Mouse (Mus musculus) forebrain, embryonic 15.5 days (tissue): ENCODE data around the gene Pxylp1. TPM values are rescaled to one million over a fixed set of nuclear protein-coding genes. Genes with fewer than 3 reads are reported as not detected.
A peak's percentile ranks its signal among the peaks of the same experiment; 100 is the strongest.

Source experiments
- ATAC-seq: fragments of 200-750 bp; cut with Nextera tagmentation; replicated peaks from 2 replicates; pipeline ENCODE4 v1.8.0; 2017; ENCODE audit warnings: mild to moderate bottlenecking, moderate TSS enrichment, moderate library complexity
- H3K27ac ChIP-seq: fragments of 300-500 bp; sonication (generic); replicated peaks from 2 replicates; pipeline ENCODE4 v1.5.1; 2015; ENCODE audit warnings: mild to moderate bottlenecking, inconsistent platforms
- H3K27me3 ChIP-seq: fragments of 300-500 bp; sonication (generic); 2 replicates; pipeline ENCODE4 v1.6.1; 2015; ENCODE audit warnings: inconsistent platforms
- H3K36me3 ChIP-seq: fragments of 300-500 bp; sonication (generic); 2 replicates; pipeline ENCODE4 v1.6.1; 2015; ENCODE audit warnings: mild to moderate bottlenecking, inconsistent platforms
- H3K4me1 ChIP-seq: fragments of 300-500 bp; sonication (generic); 2 replicates; pipeline ENCODE4 v1.6.1; 2015; ENCODE audit warnings: inconsistent platforms
- H3K4me2 ChIP-seq: fragments of 300-500 bp; sonication (generic); replicated peaks from 2 replicates; pipeline ENCODE4 v1.6.1; 2015; ENCODE audit warnings: mild to moderate bottlenecking, inconsistent platforms
- H3K4me3 ChIP-seq: fragments of 300-500 bp; sonication (generic); 2 replicates; pipeline ENCODE4 v1.5.1; 2015; ENCODE audit warnings: mild to moderate bottlenecking, inconsistent platforms
- H3K9ac ChIP-seq: fragments of 300-500 bp; sonication (generic); replicated peaks from 2 replicates; pipeline ENCODE4 v1.6.1; 2015; ENCODE audit warnings: mild to moderate bottlenecking, inconsistent platforms
- H3K9me3 ChIP-seq: fragments of 300-500 bp; sonication (generic); 2 replicates; pipeline ENCODE4 v1.6.1; 2016; ENCODE audit warnings: inconsistent platforms
- WGBS: fragments of 180-500 bp; shearing (Covaris S2); methylation state at CpG from one replicate; pipeline ENCODE4 v1.1.7; 2015; ENCODE audit warnings: mixed read lengths; 5-methylcytosine and 5-hydroxymethylcytosine counted together
- polyA plus RNA-seq: library from polyadenylated mRNA; unstranded; fragments of >200 nt; fragmentation: Nextera tagmentation; extraction: Ambion mirVana; gene quantifications from 2 replicates; pipeline ENCODE4 v1.2.1, GENCODE M21; 2015

Pxylp1 gene
- polyA plus RNA-seq, 1 experiment from 2014 or later, result 33.8 TPM

DNA sequence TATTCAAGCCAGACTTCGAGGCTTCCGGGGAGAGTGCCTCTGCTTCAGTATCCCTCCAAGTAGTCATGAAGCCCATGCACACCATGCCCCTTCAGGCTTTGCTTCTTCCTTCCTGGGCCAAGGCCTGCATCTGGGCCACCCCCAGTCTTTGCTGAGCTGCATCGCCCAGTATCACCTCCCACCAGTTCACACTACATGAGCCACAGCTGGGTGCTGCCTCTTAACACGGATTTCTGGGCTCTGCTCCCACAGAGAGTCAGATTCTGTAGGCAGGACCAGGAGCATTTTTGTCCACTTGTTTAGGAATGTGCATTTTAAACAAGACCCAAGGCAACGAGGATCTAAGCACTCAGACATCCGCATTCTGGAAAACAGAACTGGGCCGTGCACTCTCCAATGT is 40.8 kb downstream of the Pxylp1 start:
- Histone ChIP-seq H3K4me3 (no peak overlapping the region), H3K4me2 (no peak overlapping the region), H3K9ac (no peak overlapping the region), H3K4me1 (0 out of 2 replicates have a peak, but pooled peaks cover 3% of the 10 kb centered on the region), H3K36me3 (no peaks in the 10 kb centered on the region), H3K27ac (no peak overlapping the region), H3K27me3 (no peaks in the 10 kb centered on the region), H3K9me3 (no peaks in the 10 kb centered on the region)
- no peak for ATAC-seq
- WGBS, result 76% methylated on average over 7 of the region's 7 CpGs

DNA sequence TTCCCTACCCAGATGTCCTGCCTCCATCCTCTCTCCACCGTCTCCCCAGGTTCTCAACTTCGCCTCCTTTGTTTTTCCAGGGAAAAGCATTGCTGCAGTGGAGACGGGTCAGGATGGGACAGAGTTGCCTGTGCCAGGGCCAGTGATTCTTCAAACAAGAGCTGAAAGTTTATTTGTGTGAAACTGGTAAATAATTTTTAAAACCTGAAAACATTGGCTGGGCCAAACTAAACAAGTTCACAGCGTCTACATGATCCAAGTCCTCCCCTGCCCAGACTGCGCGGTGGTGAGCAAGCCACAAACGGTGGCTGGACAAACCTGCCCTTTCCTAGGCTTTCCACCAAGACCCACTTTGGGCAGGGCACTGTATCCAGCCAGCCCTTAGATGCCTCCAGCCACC is 41.4 kb downstream of the Pxylp1 start:
- WGBS, result 84% methylated on average over 7 of the region's 7 CpGs
- ATAC-seq, result no peak
- Histone ChIP-seq H3K27ac (no peak overlapping the region), H3K9ac (no peak overlapping the region), H3K4me2 (no peak overlapping the region), H3K4me1 (0 out of 2 replicates have a peak, but pooled peaks cover 3% of the 10 kb centered on the region), H3K27me3 (no peaks in the 10 kb centered on the region), H3K36me3 (no peaks in the 10 kb centered on the region), H3K9me3 (no peaks in the 10 kb centered on the region), H3K4me3 (no peak overlapping the region)

DNA sequence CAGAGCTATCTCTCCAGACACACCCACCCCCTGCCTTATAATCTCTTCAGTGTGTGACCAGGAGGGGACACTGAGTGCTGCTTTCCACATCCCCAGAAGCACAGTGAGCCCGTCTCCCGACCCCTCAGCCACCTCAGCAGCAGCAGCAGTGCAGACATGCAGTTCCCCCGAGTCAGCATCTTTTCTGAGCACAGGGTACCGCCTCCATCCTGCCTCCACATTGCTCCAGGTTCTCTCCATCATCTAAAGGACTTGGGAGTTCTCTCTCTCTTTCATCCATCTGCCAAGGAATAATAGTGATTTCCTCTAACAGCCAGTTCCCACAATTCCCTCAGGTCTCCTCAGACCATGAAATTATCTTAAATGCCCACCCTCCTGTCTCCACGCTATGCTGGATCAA is 43.5 kb downstream of the Pxylp1 start:
- no peaks in the 10 kb centered on the region for H3K9me3 ChIP-seq
- no peak overlapping the region for H3K4me3 ChIP-seq
- ATAC-seq, result no peak
- H3K36me3 ChIP-seq, result no peaks in the 10 kb centered on the region
- H3K27ac ChIP-seq, result no peak overlapping the region
- H3K4me1 ChIP-seq, result peaks cover 3% of the 10 kb centered on the region; the same call in 1 of the 2 replicates
- WGBS, result 67% methylated on average over 5 of the region's 5 CpGs
- no peaks in the 10 kb centered on the region for H3K27me3 ChIP-seq
- H3K9ac ChIP-seq, result no peak overlapping the region
- no peak overlapping the region for H3K4me2 ChIP-seq

DNA sequence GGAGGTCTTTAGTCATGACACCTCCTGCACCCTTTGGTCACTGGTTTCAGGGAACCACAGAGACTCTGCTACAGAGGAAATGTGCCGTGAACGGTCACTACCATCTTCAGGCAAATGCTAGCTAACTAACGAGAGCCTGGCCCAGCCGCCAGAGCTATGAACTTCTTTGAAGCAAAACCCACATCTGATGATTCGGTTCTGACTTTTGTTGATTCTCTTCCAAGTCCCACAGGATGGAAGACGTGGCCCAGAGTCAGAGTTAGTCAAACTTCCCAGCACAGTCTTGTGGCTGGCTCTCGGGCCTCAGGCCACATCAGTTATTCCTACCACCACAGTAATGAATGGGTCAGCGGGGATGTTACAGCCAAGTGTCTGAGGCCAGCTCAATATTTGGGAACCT is 46.1 kb downstream of the Pxylp1 start:
- WGBS, result 92% methylated on average over 8 of the region's 8 CpGs
- H3K27ac ChIP-seq, result no peak overlapping the region
- no peak overlapping the region for H3K4me3 ChIP-seq
- H3K9me3 ChIP-seq, result no peaks in the 10 kb centered on the region
- no peak overlapping the region for H3K4me2 ChIP-seq
- H3K4me1 ChIP-seq, result peaks cover 3% of the 10 kb centered on the region; the same call in 1 of the 2 replicates
- no peaks in the 10 kb centered on the region for H3K36me3 ChIP-seq
- H3K27me3 ChIP-seq, result no peaks in the 10 kb centered on the region
- ATAC-seq, result no peak
- no peak overlapping the region for H3K9ac ChIP-seq

DNA sequence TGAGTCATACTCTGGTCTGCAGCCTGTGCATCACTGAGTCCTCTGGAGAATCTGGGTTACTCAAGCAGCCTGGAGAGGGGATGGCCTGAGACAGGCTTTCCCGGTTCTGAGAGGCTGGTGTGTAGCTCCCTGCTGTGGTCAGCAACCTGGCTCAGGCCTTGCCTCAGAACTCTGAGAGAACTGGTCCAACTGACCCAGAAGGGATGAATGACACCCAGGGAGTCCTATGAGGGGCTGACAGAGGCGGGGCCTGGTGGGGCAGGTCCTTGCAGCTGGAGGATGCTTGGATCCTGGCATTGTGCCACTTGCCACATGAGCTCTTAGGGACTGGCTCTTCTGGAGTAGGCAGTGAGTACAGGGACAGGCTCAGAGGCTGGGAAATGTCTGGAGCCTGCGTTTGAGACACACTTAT is 47.7 kb downstream of the Pxylp1 start:
- no peak overlapping the region for H3K27ac ChIP-seq

DNA sequence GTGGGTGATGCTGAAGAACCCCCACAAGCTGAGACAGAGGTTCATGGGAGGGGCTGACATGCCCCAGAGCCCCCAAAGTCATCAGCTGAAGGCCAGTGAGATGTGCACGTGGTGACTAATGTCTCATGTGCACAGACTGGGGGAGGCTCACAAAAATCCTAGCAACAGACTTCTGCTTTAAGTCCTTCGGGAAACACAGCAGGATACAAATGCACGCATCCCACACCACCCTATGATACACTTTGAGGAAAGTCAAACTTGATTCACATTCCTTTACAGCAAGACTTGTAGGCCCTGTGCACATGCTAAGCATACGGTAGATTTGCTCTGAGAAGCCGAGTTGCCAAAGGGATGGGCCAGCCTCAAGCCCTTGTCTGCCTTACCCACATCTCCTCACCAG is 53.1 kb downstream of the Pxylp1 start:
- Histone ChIP-seq H3K9me3 (no peaks in the 10 kb centered on the region), H3K27me3 (no peaks in the 10 kb centered on the region), H3K27ac (no peak overlapping the region), H3K4me1 (peaks cover 22% of the 10 kb centered on the region), H3K9ac (no peak overlapping the region), H3K4me2 (no peak overlapping the region), H3K36me3 (no peaks in the 10 kb centered on the region), H3K4me3 (no peak overlapping the region)
- WGBS, result 93% methylated on average over 5 of the region's 5 CpGs
- ATAC-seq, result no peak

More for the DNA sequence above, 47.7 kb downstream of the Pxylp1 start:
- H3K27me3 ChIP-seq, result no peaks in the 10 kb centered on the region
- no peak overlapping the region for H3K9ac ChIP-seq
- no peak overlapping the region for H3K4me3 ChIP-seq
- no peaks in the 10 kb centered on the region for H3K9me3 ChIP-seq
- H3K36me3 ChIP-seq, result no peaks in the 10 kb centered on the region
- H3K4me1 ChIP-seq, result peaks cover 3% of the 10 kb centered on the region; the same call in 1 of the 2 replicates
- ATAC-seq, result peak; percentile 57; the same call in 1 of the 2 replicates
- 46% methylated on average over 3 of the region's 3 CpGs for WGBS
- H3K4me2 ChIP-seq, result no peak overlapping the region

DNA sequence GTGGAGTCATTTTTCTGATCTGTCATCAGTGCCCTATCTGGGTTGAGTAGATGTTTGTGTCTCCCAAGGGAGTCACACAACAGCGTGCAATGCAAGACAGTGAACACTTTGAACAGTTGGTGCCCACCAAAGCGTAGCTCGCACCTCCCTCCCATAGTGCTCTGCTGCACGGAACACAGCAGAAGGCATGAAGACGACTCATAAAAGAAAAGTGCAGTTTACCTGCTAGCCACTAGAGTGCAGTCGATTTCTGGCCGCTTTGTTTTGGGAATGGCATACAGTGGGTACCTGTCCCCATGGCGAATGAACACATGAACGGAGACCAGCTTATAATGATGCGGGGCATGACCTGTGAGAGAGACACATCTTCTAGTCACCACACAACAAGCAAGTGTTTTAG is 53.6 kb downstream of the Pxylp1 start:
- no peaks in the 10 kb centered on the region for H3K9me3 ChIP-seq
- H3K4me1 ChIP-seq, result peaks cover 22% of the 10 kb centered on the region
- WGBS, result 46% methylated on average over 10 of the region's 10 CpGs
- no peak overlapping the region for H3K9ac ChIP-seq
- H3K36me3 ChIP-seq, result no peaks in the 10 kb centered on the region
- H3K4me3 ChIP-seq, result no peak overlapping the region
- 0 out of 2 replicates have a peak overlapping the region, but pooled peaks have one; percentile 1 for H3K27ac ChIP-seq
- no peak overlapping the region for H3K4me2 ChIP-seq
- no peaks in the 10 kb centered on the region for H3K27me3 ChIP-seq
- peak; percentile 42 for ATAC-seq

DNA sequence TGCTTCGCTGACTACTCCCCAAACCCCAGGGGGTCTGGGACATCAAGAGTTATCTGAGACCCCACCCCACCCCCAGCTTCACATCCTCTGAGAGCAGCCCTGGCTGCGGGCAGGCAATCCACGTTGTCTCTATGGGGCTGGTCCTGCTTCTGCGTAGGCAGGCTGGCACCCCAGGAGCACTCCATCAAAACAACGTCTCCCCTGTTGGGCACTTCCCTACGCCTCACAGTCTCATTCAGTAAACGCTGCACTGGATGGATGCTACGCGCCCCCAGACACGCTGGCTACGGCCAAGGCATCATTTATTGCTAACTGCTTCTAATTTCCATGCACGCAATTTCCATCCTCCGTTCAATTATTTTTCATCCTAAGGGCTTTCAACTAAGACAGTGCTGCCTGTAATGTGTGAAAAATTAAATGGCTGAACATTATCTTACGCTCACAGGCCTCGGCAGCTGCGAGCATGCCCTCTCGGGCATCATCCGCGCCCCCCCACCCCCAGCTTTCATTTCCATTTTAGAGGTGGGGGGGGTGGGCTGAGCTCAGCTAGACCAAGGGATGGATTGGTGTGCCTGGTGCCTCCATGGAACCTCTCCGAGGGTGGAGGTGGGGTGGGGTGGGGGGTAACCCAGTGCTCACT is 54.6 kb downstream of the Pxylp1 start:
- H3K4me3 ChIP-seq, result no peak overlapping the region
- peak; percentile 30; the same call in 1 of the 2 replicates for ATAC-seq
- H3K27me3 ChIP-seq, result no peaks in the 10 kb centered on the region
- H3K27ac ChIP-seq, result peak overlapping the region; percentile 1
- 39% methylated on average over 20 of the region's 20 CpGs for WGBS
- no peak overlapping the region for H3K4me2 ChIP-seq
- H3K9me3 ChIP-seq, result no peaks in the 10 kb centered on the region
- H3K4me1 ChIP-seq, result peaks cover 25% of the 10 kb centered on the region
- no peaks in the 10 kb centered on the region for H3K36me3 ChIP-seq
- no peak overlapping the region for H3K9ac ChIP-seq

DNA sequence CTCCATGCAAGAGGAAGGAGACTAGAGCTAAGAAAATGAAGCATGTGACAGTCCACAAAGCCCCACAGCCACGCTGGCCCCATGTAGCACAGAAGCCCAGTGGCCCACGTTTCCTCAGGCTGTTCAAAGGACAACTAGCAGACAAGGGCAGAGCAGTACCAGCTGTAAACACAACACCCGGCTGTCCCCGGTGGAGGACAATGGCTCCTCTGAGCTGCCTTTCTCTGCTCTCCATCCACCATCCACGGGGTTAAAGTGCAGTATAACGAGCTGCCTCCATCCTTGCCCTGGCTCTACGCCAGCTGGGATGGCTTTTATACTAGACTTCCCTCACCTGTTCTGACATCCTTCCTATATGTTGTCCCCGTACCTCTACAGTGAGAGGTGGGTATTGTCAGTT is 55.5 kb downstream of the Pxylp1 start:
- H3K9me3 ChIP-seq, result no peaks in the 10 kb centered on the region
- H3K36me3 ChIP-seq, result no peaks in the 10 kb centered on the region
- H3K4me2 ChIP-seq, result no peak overlapping the region
- H3K9ac ChIP-seq, result no peak overlapping the region
- no peak for ATAC-seq
- no peak overlapping the region; the same call in 1 of the 2 replicates for H3K27ac ChIP-seq
- H3K4me1 ChIP-seq, result peaks cover 25% of the 10 kb centered on the region
- H3K4me3 ChIP-seq, result no peak overlapping the region
- WGBS, result 21% methylated on average over 8 of the region's 8 CpGs
- H3K27me3 ChIP-seq, result no peaks in the 10 kb centered on the region

DNA sequence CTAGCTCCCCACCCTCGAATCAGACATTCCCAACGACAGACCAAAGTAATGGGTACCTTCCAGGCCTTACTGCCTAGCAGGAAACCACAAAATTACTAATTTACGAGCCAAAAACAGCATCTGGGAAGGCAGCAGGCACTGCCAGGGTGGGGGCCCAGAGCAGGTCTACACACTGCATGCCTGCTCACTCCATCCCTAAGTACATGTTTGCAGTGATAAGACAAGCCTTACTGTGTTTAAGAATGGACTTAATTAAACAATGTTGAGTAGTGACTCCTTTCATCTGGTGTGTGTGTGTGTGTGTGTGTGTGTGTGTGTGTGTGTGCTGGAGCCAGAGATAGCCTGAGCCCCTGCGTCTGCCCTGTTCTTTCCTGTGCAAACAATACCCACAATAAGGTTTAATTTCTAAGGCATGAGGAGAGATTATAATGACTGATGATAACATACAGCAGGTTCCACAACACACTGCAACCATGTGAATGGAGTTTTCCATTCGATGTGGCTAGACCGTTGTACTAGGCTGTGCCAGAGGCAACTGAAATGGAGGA is 57.0 kb downstream of the Pxylp1 start:
- Histone ChIP-seq H3K27ac (no peak overlapping the region), H3K27me3 (no peaks in the 10 kb centered on the region), H3K9ac (no peak overlapping the region), H3K36me3 (no peaks in the 10 kb centered on the region), H3K9me3 (no peaks in the 10 kb centered on the region), H3K4me2 (no peak overlapping the region), H3K4me3 (no peak overlapping the region), H3K4me1 (peaks cover 34% of the 10 kb centered on the region)
- WGBS, result 86% methylated on average over 6 of the region's 6 CpGs
- ATAC-seq, result no peak

DNA sequence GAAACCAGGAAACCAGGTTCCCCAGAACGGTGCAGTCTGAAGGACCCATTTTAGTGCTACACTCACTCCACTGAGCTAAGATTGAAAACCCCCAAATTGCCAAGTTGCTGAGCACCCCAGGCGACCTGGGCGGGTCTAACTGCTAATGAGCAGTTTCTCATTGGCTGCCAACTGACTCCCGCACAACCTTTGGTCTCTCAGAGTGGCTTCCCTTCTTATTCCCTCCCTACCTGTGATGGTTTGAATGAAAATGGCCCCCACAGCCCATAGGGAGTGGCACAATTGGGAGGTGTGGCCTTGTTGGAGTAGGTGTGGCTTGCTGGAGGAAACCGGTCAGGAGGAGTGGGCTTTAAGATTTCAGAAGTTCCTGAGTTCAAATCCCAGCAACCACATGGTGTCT is 58.9 kb downstream of the Pxylp1 start:
- H3K27ac ChIP-seq, result no peak overlapping the region
- no peaks in the 10 kb centered on the region for H3K27me3 ChIP-seq
- no peaks in the 10 kb centered on the region for H3K36me3 ChIP-seq
- ATAC-seq, result no peak
- H3K4me1 ChIP-seq, result peaks cover 29% of the 10 kb centered on the region
- H3K9ac ChIP-seq, result no peak overlapping the region
- H3K4me3 ChIP-seq, result no peak overlapping the region
- H3K9me3 ChIP-seq, result no peaks in the 10 kb centered on the region
- no peak overlapping the region for H3K4me2 ChIP-seq
- WGBS, result 69% methylated on average over 5 of the region's 5 CpGs

DNA sequence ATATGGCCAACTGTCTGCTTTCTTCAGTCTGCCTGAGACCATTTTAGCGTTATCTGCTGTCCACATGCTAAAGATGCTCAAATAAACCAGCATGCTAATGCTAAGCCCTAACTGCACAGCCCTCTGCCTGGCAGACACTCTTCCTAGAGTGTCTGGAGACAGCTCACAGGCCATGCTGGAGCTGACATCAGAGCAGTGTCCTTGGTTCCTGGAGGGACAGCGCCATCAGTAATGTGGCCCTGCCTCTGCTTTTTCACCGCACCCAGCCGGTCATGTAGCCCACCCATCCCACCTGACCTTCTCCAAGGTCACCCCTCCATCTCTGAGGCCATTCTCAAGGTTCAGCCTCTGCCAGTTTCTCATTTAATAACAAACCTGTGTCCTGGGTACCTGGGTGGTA is 60.0 kb downstream of the Pxylp1 start:
- no peak for ATAC-seq
- H3K4me3 ChIP-seq, result no peak overlapping the region
- H3K27ac ChIP-seq, result no peak overlapping the region
- no peak overlapping the region for H3K9ac ChIP-seq
- no peak overlapping the region for H3K4me2 ChIP-seq
- H3K36me3 ChIP-seq, result no peaks in the 10 kb centered on the region
- H3K4me1 ChIP-seq, result peaks cover 18% of the 10 kb centered on the region
- 84% methylated on average over 4 of the region's 4 CpGs for WGBS
- no peaks in the 10 kb centered on the region for H3K9me3 ChIP-seq
- H3K27me3 ChIP-seq, result no peaks in the 10 kb centered on the region
